Mouse (Mus musculus) erythroblast, adult 5-6 weeks (primary cell): Measurements from ENCODE around the gene Vps13d. TPM values are rescaled to one million over a fixed set of nuclear protein-coding genes. Genes with fewer than 3 reads are reported as not detected.

ENCODE experiments used
- total RNA-seq, 2 experiments: library from RNA; stranded (forward) in 1 of 2; stranded (reverse) in 1 of 2; fragments of 150-400 nt in 1 of 2; fragments of 200-764, 138-1000 nt in 1 of 2; gene quantifications; 2 replicates each; pipeline versions ENCODE4 v1.2.3 to v1.2.4; 2015 to 2017; ENCODE audit warnings: low replicate concordance in 2 of 2

Gene Vps13d
- total RNA-seq, 2 experiments from 2014 or later: 38.5 to 44.2 TPM

Other genes starting within 250 kb of the Vps13d start
- 10.6 and 19.9 TPM in 2 replicates for gene Tnfrsf1b, start 51.9 kb upstream of the Vps13d start, total RNA-seq (2015; ENCODE audit: low replicate concordance)
- 10.0 and 12.1 TPM in 2 replicates for gene Tnfrsf1b, start 51.9 kb upstream of the Vps13d start, total RNA-seq (2017; ENCODE audit: low replicate concordance)
- gene Tnfrsf8, start 120.2 kb upstream of the Vps13d start, total RNA-seq (2015; ENCODE audit: low replicate concordance): 0.21 TPM in 1 of 2 replicates, not detected in the other
- 0.26 TPM in 1 of 2 replicates, not detected in the other for gene Tnfrsf8, start 120.2 kb upstream of the Vps13d start, total RNA-seq (2017; ENCODE audit: low replicate concordance)